Mouse (Mus musculus): ENCODE results near the gene Vamp2. TPM values are rescaled to one million over a fixed set of nuclear protein-coding genes. Genes with fewer than 3 reads are reported as not detected.
A peak's percentile ranks its signal among the peaks of the same experiment; 100 is the strongest.

Vamp2 gene
- polyA plus RNA-seq, 1 experiment from 2014 or later = 124 TPM

DNA sequence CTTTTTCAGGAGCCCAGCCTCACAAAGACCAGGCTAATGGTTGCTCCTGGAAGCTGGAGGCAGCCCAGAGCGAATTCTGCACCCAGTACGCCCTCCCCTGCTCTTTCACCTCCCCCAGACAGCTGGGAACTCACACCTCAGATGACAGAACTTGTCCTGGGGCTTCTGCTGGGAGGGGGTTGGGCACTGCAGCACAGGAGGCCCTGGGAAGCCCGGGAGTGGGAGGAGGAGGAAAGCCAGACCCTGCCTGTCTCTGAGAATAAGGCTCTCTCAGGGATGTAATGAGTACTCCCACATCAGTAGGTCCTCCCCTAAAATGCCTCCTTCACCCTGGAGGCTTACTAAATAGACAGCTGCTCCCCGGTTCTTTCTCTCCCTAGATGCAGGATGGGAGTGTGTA lies 1.2 kb upstream of the Vamp2 start:
- Histone ChIP-seq H3K27ac (ENCODE audit: low read depth, low read length) (no peak overlapping the region), H3K36me3 (ENCODE audit: control insufficient read depth, insufficient read depth, low read length) (peaks cover 25% of the 10 kb centered on the region), H3K9me3 (replicated peaks; ENCODE audit: control insufficient read depth, low read length) (no peaks in the 10 kb centered on the region), H3K27me3 (replicated peaks; ENCODE audit: control insufficient read depth, insufficient read depth, low read length) (no peaks in the 10 kb centered on the region), H3K4me2 (ENCODE audit: low read length) (no peak overlapping the region), H3K4me3 (ENCODE audit: low read depth, low read length) (no peak overlapping the region), H3K9ac (ENCODE audit: low read length) (0 out of 2 replicates have a peak overlapping the region, but pooled peaks have one; percentile 13), H3K4me1 (ENCODE audit: control insufficient read depth, insufficient read depth, low read length) (peaks cover 17% of the 10 kb centered on the region)
- ATAC-seq = no peak
- DNase-seq (ENCODE audit: low spot score) = no peak
- 46% methylated on average over 4 of the region's 4 CpGs for WGBS

GRCm38 (mm10) chr11:69087597-69087996 lies 693 bp upstream of the Vamp2 start:
- 56% methylated on average over 2 of the region's 2 CpGs for WGBS

DNA sequence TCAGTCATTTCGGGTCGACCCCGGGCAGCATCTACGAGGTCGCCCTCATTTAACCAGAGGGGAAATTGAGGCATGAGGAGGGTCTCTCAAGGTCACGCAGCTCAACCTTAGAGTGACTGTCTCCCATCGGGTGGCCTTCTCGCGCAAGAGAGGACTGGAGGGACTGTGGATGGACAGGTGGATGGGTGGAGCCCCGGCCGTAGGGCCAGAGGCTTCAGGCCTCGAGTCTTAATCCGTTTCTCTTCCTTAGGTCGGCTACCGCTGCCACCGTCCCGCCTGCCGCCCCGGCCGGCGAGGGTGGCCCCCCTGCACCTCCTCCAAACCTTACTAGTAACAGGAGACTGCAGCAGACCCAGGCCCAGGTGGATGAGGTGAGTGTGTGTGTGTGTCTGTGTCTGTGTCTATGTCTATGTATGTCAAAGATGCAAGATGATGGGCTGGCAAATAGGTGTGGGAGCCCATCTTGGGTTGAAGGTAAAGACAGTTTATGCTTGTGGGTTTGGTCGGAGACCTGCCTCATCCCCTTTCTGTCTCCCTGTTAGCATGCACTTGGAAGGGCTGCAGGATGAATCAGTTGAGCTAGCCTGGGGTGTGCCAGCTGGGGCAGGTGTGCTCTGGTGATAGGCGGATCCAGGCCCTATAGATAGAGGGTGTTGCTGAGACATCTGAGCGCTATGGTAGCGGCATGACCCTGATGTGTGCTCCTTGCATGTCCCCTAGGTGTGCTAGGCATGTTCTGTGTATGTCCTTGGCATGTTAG lies 746 bp downstream of the Vamp2 start:
- 11% methylated on average over 25 of the region's 25 CpGs for WGBS
- DNase-seq (ENCODE audit: low spot score) = no peak

More at GRCm38 (mm10) chr11:69087597-69087996, 693 bp upstream of the Vamp2 start:
- H3K9ac ChIP-seq (ENCODE audit: low read length) = peak overlapping the region; percentile 100; the same call in 1 of the 2 replicates
- no peak for ATAC-seq
- H3K9me3 ChIP-seq (replicated peaks; ENCODE audit: control insufficient read depth, low read length) = no peaks in the 10 kb centered on the region
- H3K4me2 ChIP-seq (ENCODE audit: low read length) = peak overlapping the region; percentile 96; the same call in 1 of the 2 replicates
- peaks cover 27% of the 10 kb centered on the region for H3K36me3 ChIP-seq (ENCODE audit: control insufficient read depth, insufficient read depth, low read length)
- no peak for DNase-seq (ENCODE audit: low spot score)
- peaks cover 17% of the 10 kb centered on the region for H3K4me1 ChIP-seq (ENCODE audit: control insufficient read depth, insufficient read depth, low read length)
- H3K27ac ChIP-seq (ENCODE audit: low read depth, low read length) = no peak overlapping the region
- peak overlapping the region; percentile 99; the same call in 1 of the 2 replicates for H3K4me3 ChIP-seq (ENCODE audit: low read depth, low read length)
- no peaks in the 10 kb centered on the region for H3K27me3 ChIP-seq (replicated peaks; ENCODE audit: control insufficient read depth, insufficient read depth, low read length)

GRCm38 (mm10) chr11:69089616-69090290 lies 1.5 kb downstream of the Vamp2 start:
- H3K4me3 ChIP-seq (ENCODE audit: low read depth, low read length) = peak overlapping the region; percentile 99

More for the DNA sequence above, 746 bp downstream of the Vamp2 start:
- peak overlapping the region; percentile 100 for H3K9ac ChIP-seq (ENCODE audit: low read length)
- peaks cover 30% of the 10 kb centered on the region for H3K36me3 ChIP-seq (ENCODE audit: control insufficient read depth, insufficient read depth, low read length)
- peaks cover 17% of the 10 kb centered on the region for H3K4me1 ChIP-seq (ENCODE audit: control insufficient read depth, insufficient read depth, low read length)
- no peaks in the 10 kb centered on the region for H3K9me3 ChIP-seq (replicated peaks; ENCODE audit: control insufficient read depth, low read length)
- H3K4me3 ChIP-seq (ENCODE audit: low read depth, low read length) = peak overlapping the region; percentile 99
- H3K4me2 ChIP-seq (ENCODE audit: low read length) = peak overlapping the region; percentile 96
- no peak; the same call in 1 of the 2 replicates for ATAC-seq
- peak overlapping the region; percentile 91 for H3K27ac ChIP-seq (ENCODE audit: low read depth, low read length)
- no peaks in the 10 kb centered on the region for H3K27me3 ChIP-seq (replicated peaks; ENCODE audit: control insufficient read depth, insufficient read depth, low read length)

DNA sequence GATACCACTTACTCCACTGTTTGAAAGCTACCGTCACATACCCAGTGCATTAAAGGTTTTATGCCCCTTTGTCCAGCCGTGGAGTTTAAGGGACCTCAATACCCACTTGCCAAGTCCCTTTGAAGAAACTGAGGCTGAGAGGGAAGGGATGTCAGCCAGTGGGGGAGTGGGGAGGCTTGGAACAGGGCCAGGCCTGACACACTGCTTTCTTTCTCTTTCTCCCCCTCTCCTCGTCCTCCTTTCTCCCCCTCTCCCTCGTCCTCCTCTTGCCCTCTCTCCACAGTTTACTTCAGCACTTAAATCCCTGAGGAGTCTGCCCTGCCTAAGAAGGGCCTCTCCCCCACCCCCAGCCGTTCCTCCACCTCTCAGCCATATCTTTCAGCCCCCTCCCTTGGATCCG lies 2.1 kb downstream of the Vamp2 start:
- 52% methylated on average over 6 of the region's 6 CpGs for WGBS
- H3K9me3 ChIP-seq (replicated peaks; ENCODE audit: control insufficient read depth, low read length) = no peaks in the 10 kb centered on the region
- H3K4me2 ChIP-seq (ENCODE audit: low read length) = peak overlapping the region; percentile 96; the same call in 1 of the 2 replicates
- H3K36me3 ChIP-seq (ENCODE audit: control insufficient read depth, insufficient read depth, low read length) = peaks cover 30% of the 10 kb centered on the region
- no peak overlapping the region for H3K4me3 ChIP-seq (ENCODE audit: low read depth, low read length)
- no peak overlapping the region for H3K27ac ChIP-seq (ENCODE audit: low read depth, low read length)
- no peak for DNase-seq (ENCODE audit: low spot score)
- peaks cover 23% of the 10 kb centered on the region for H3K4me1 ChIP-seq (ENCODE audit: control insufficient read depth, insufficient read depth, low read length)
- H3K9ac ChIP-seq (ENCODE audit: low read length) = peak overlapping the region; percentile 100; the same call in 1 of the 2 replicates
- no peak for ATAC-seq
- H3K27me3 ChIP-seq (replicated peaks; ENCODE audit: control insufficient read depth, insufficient read depth, low read length) = no peaks in the 10 kb centered on the region

More at GRCm38 (mm10) chr11:69089616-69090290, 1.5 kb downstream of the Vamp2 start:
- WGBS = 87% methylated on average over 12 of the region's 12 CpGs
- Histone ChIP-seq H3K9ac (ENCODE audit: low read length) (peak overlapping the region; percentile 100), H3K4me2 (ENCODE audit: low read length) (peak overlapping the region; percentile 96), H3K9me3 (replicated peaks; ENCODE audit: control insufficient read depth, low read length) (no peaks in the 10 kb centered on the region), H3K27me3 (replicated peaks; ENCODE audit: control insufficient read depth, insufficient read depth, low read length) (no peaks in the 10 kb centered on the region), H3K4me1 (ENCODE audit: control insufficient read depth, insufficient read depth, low read length) (peaks cover 20% of the 10 kb centered on the region), H3K36me3 (ENCODE audit: control insufficient read depth, insufficient read depth, low read length) (peaks cover 30% of the 10 kb centered on the region), H3K27ac (ENCODE audit: low read depth, low read length) (no peak overlapping the region)
- DNase-seq (ENCODE audit: low spot score) = no peak
- ATAC-seq = no peak

GRCm38 (mm10) chr11:69091566-69092385 lies 3.5 kb downstream of the Vamp2 start:
- Histone ChIP-seq H3K9me3 (replicated peaks; ENCODE audit: control insufficient read depth, low read length) (no peaks in the 10 kb centered on the region), H3K27ac (ENCODE audit: low read depth, low read length) (no peak overlapping the region), H3K4me2 (ENCODE audit: low read length) (no peak overlapping the region), H3K9ac (ENCODE audit: low read length) (no peak overlapping the region), H3K4me3 (ENCODE audit: low read depth, low read length) (no peak overlapping the region), H3K4me1 (ENCODE audit: control insufficient read depth, insufficient read depth, low read length) (peaks cover 34% of the 10 kb centered on the region), H3K36me3 (ENCODE audit: control insufficient read depth, insufficient read depth, low read length) (peaks cover 30% of the 10 kb centered on the region), H3K27me3 (replicated peaks; ENCODE audit: control insufficient read depth, insufficient read depth, low read length) (no peaks in the 10 kb centered on the region)
- WGBS = 64% methylated on average over 7 of the region's 7 CpGs
- ATAC-seq (no peak), DNase-seq (ENCODE audit: low spot score) (no peak)

- WGBS = 5% methylated on average over 3 of the region's 3 CpGs
- Histone ChIP-seq H3K9me3 (replicated peaks; ENCODE audit: control insufficient read depth, low read length) (no peaks in the 10 kb centered on the region), H3K27ac (ENCODE audit: low read depth, low read length) (no peak overlapping the region), H3K4me3 (ENCODE audit: low read depth, low read length) (no peak overlapping the region), H3K27me3 (replicated peaks; ENCODE audit: control insufficient read depth, insufficient read depth, low read length) (no peaks in the 10 kb centered on the region), H3K4me2 (ENCODE audit: low read length) (no peak overlapping the region), H3K4me1 (ENCODE audit: control insufficient read depth, insufficient read depth, low read length) (peaks cover 40% of the 10 kb centered on the region), H3K36me3 (ENCODE audit: control insufficient read depth, insufficient read depth, low read length) (peaks cover 30% of the 10 kb centered on the region), H3K9ac (ENCODE audit: low read length) (no peak overlapping the region)
- no peak for ATAC-seq
- peak; percentile 65 for DNase-seq (ENCODE audit: low spot score)
Measured at GRCm38 (mm10) chr11:69092386-69092751, 4.1 kb downstream of the Vamp2 start.

- Histone ChIP-seq H3K9ac (ENCODE audit: low read length) (no peak overlapping the region), H3K4me1 (ENCODE audit: control insufficient read depth, insufficient read depth, low read length) (peaks cover 45% of the 10 kb centered on the region)
Measured at GRCm38 (mm10) chr11:69092871-69093270, 4.6 kb downstream of the Vamp2 start.

More at GRCm38 (mm10) chr11:69092871-69093270, 4.6 kb downstream of the Vamp2 start:
- no peaks in the 10 kb centered on the region for H3K9me3 ChIP-seq (replicated peaks; ENCODE audit: control insufficient read depth, low read length)
- H3K27me3 ChIP-seq (replicated peaks; ENCODE audit: control insufficient read depth, insufficient read depth, low read length) = no peaks in the 10 kb centered on the region
- ATAC-seq (no peak), DNase-seq (ENCODE audit: low spot score) (no peak)
- no peak overlapping the region for H3K4me2 ChIP-seq (ENCODE audit: low read length)
- no peak overlapping the region for H3K27ac ChIP-seq (ENCODE audit: low read depth, low read length)
- no peak overlapping the region for H3K4me3 ChIP-seq (ENCODE audit: low read depth, low read length)
- peaks cover 30% of the 10 kb centered on the region for H3K36me3 ChIP-seq (ENCODE audit: control insufficient read depth, insufficient read depth, low read length)
- WGBS = 82% methylated on average over 4 of the region's 4 CpGs

Measured in forebrain, embryonic 14.5 days (tissue).